Mouse (Mus musculus) liver (tissue): ENCODE results near the gene Mgam.
"Not testable (repeated sequence)": the region's sequence is repeated elsewhere in the genome, so short reads cannot be mapped to it uniquely, and the experiment has no call there.

Source experiments
- DNase-seq: peaks from one replicate; pipeline ENCODE4 v3.0.0-alpha.2; 2020; ENCODE audit warnings: mixed read lengths

The Mgam gene

DNA sequence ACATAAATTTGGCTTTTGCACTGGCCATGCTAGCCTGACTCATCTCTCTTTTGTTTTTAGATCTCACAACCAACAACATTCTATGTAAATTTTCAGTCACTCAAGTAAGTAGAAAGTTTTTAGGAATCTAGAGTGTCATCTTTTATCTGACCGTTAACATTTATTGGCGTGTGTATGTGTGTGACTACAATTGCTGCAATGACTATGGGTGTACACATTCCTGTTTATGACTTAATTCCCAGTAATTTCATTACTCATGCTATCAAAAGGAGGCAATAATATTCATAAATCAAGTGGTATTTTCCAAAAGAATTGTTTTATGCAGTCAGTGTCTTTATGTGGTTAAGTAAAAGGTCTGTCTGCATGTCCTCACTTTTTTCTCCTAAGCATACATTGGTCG is 110.9 kb downstream of the Mgam start:
- DNase-seq: no peak

DNA sequence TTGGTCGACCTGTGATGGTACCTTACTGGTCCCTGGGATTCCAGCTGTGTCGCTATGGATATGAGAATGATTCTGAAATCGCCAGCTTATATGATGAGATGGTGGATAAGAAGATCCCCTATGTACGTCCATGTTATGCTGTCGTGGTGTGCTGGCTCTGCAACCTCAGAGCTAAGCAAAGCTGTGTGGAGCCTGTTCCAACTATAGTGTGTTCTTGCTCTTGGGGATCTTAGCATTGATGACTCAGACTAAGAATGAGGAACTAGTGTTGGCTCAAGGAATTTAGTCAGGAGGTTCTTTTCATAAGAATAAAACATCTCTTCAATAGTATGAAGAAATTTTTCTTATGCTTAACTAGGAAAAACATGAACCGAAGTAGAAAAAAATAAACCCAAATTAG is 120.4 kb downstream of the Mgam start:
- DNase-seq: not testable (repeated sequence)

GRCm38 (mm10) chr6:40755948-40756347 is 127.3 kb downstream of the Mgam start:
- DNase-seq: no peak

GRCm38 (mm10) chr6:40757346-40757745 is 128.7 kb downstream of the Mgam start:
- not testable (repeated sequence) for DNase-seq

- no peak for DNase-seq
These were observed 146.0 kb downstream of the Mgam start for GRCm38 (mm10) chr6:40774656-40775055.

- no peak for DNase-seq
These were observed 149.8 kb downstream of the Mgam start for GRCm38 (mm10) chr6:40778458-40778857.

DNA sequence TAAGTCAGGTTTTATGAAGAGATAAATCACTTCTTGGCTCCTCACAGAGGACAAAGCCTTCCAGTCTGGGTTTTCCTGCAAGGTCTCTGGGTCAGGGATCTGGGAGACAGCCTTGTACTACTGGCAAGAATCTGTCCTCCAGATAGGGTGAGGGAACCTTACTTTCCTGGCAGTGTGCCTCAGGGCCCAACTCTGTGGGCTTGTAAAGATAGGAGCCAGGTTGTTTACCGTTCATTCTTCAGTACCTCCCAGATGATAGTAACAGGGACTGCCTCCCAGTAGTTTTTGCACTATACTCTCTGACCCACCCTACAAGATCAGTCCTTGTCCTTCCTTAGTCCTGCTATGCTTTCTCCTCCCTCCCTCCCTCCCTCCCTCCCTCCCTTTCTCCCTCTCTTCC is 155.0 kb downstream of the Mgam start:
- no peak for DNase-seq

- no peak for DNase-seq
These were observed 155.7 kb downstream of the Mgam start for GRCm38 (mm10) chr6:40784378-40784777.

DNA sequence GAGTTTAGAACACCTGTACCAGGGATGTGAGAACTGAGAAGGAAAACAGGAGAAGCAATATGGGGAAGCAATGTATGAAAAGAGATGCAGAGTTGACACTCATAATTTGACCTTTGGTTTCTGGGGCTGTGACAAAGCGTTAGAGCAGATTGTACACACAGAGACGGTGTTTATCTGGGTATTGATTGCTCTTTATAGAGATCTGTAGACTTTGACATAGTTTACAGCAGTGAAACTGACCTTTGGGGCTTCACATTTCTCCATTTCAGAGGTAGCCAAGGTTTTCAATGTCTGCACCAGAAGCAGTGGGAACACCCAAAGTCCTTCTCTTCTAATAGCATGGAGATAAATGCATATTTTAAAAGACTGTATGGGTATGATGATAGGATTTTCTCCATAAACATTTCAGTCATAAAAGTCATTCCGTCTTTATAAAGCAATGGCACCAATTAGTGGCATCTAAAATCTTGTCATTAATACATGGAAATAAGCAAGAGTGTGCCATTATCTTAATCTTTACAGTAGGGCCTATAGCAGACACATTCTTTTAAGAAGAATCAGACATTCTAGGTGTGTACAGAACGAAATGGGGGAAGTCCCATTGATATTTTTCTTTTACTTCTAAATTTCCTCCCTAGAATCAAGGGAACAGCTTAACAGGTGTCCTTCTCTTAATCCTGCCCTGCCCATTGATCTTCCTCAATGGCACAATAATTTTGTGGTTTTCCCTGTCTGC is 166.6 kb downstream of the Mgam start:
- DNase-seq: no peak

DNA sequence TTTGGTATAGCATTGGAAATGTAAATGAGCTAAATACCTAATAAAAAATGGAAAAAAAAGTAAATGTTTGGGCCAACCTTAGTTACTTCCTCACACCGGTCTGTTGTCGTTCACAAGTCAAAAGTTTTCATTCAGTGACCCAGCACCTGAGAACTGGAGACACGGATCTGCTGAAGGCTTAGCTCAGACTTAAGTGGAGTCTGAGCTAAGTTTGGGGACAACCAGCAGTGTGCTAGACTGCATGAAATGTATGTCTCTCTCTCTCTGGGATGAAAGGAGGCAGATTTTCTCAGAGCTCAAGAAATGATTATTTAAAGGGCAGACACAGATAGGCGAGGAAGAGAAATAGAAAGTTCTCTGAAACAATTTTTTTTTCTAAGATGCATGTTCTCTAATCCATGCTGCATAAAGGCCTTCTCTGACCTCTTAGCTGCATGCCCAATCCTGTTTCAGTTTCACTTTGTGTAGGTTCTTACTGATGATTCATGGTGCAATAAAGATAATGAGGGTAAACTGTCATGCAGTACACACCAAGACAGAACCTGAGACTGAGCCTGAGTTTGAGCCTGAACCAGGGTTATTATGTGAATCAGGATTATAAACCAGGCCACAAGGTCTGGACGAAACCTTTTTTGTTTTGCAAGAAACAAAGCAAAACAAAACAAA is 189.7 kb downstream of the Mgam start:
- no peak for DNase-seq
